Mouse (Mus musculus) intestine, embryonic 16.5 days (tissue): Measurements from ENCODE around the gene Hspb1. TPM values are rescaled to one million over a fixed set of nuclear protein-coding genes. Genes with fewer than 3 reads are reported as not detected.

Source experiments
- ATAC-seq: fragments of 200-750 bp; cut with Nextera tagmentation; 2 replicates; pipeline ENCODE4 v1.8.0; 2017; ENCODE audit warnings: moderate TSS enrichment, moderate library complexity
- H3K27ac ChIP-seq: fragments of 300-500 bp; sonication (generic); 2 replicates; pipeline ENCODE4 v1.5.1; 2014; ENCODE audit warnings: mild to moderate bottlenecking, low read length
- H3K27me3 ChIP-seq: fragments of 300-500 bp; sonication (generic); replicated peaks from 2 replicates; pipeline ENCODE4 v1.6.1; 2014; ENCODE audit warnings: low read length, control low read depth, mixed read lengths; ENCODE audit not compliant: control insufficient read depth, insufficient read depth
- H3K36me3 ChIP-seq: fragments of 300-500 bp; sonication (generic); 2 replicates; pipeline ENCODE4 v1.6.1; 2014; ENCODE audit warnings: low read length, control low read depth; ENCODE audit not compliant: control insufficient read depth, insufficient read depth
- H3K4me1 ChIP-seq: fragments of 300-500 bp; sonication (generic); 2 replicates; pipeline ENCODE4 v1.6.1; 2014; ENCODE audit warnings: low read length, control low read depth, mixed read lengths; ENCODE audit not compliant: control insufficient read depth, insufficient read depth
- H3K4me2 ChIP-seq: fragments of 300-500 bp; sonication (generic); 2 replicates; pipeline ENCODE4 v1.6.1; 2014; ENCODE audit warnings: low read depth, low read length, control low read depth
- H3K4me3 ChIP-seq: fragments of 300-500 bp; sonication (generic); 2 replicates; pipeline ENCODE4 v1.5.1; 2014; ENCODE audit warnings: mild to moderate bottlenecking, low read length
- H3K9ac ChIP-seq: fragments of 300-500 bp; sonication (generic); 2 replicates; pipeline ENCODE4 v1.6.1; 2014; ENCODE audit warnings: low read depth, low read length
- H3K9me3 ChIP-seq: fragments of 300-500 bp; sonication (generic); 2 replicates; pipeline ENCODE4 v1.6.1; 2016; ENCODE audit warnings: low read length, control low read depth; ENCODE audit not compliant: control insufficient read depth
- WGBS: fragments of 180-500 bp; shearing (Covaris S2); extraction: QIAGEN DNeasy Blood & Tissue Kit; methylation state at CpG from one replicate; pipeline ENCODE4 v1.1.7; 2014; 5-methylcytosine and 5-hydroxymethylcytosine counted together
- polyA plus RNA-seq: library from polyadenylated mRNA; unstranded; fragments of >200 nt; fragmentation: Nextera tagmentation; extraction: Ambion mirVana; gene quantifications from 2 replicates; pipeline ENCODE4 v1.2.1, GENCODE M21; 2015

The Hspb1 gene
- 112 and 114 TPM in 2 replicates for polyA plus RNA-seq

DNA sequence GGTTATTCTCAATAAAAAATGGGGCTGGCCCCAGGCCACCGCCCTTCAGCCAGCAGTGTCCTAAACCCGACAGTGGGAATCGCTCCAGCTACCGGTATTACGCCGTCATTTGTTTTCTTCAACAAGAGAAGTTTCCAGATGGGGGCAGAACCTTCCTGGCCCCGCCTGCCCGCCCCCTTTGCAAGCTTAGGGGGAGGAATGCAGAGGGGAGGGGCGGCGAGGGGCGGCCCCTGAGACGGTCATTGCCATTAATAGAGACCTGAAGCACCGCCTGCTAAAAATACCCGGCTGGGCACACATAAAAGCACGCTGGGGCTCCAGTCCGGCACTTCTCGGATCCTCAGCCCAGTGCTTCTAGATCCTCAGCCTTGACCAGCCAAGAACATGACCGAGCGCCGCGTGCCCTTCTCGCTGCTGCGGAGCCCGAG lies at the start of gene Hspb1:
Gene Hspb1, plus strand, starts transcription at position 245 of the 428 bp plus-strand sequence.
- Histone ChIP-seq H3K36me3 (no peaks in the 10 kb centered on the region), H3K27me3 (peaks cover 6% of the 10 kb centered on the region; the same call in 1 of the 2 replicates), H3K4me3 (peak within 1 kb of the TSS; percentile 45), H3K9ac (peak within 1 kb of the TSS; percentile 59), H3K4me1 (peaks cover 12% of the 10 kb centered on the region), H3K27ac (0 out of 2 replicates have a peak within 1 kb of the TSS, but pooled peaks have one; percentile 18), H3K4me2 (peak within 1 kb of the TSS; percentile 71), H3K9me3 (no peaks in the 10 kb centered on the region)
- WGBS, result under 1% methylated on average over 23 of the region's 24 CpGs
- peak; percentile 82 for ATAC-seq

DNA sequence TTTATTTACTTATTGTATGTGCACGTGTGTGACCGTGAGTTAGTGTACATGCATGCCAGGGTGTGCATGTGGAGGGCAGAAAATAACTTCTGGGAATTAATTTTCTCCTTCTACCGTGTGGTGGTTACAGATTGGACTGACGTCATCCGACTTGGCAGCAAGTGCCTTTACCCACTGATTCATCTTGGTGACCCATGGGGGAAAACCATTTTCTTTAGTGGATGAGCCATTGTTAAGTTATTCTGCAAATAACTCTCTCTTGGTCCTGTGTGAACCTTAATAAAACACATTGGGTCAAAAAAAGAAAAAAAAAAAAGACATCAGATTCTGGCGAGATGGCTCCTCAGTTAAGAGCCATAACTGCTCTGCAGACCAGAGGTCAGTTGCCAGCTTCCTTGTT lies 46.1 kb upstream of the Hspb1 start:
- Histone ChIP-seq H3K9ac (no peak overlapping the region), H3K27me3 (no peaks in the 10 kb centered on the region; the same call in 1 of the 2 replicates), H3K4me2 (no peak overlapping the region), H3K4me1 (no peaks in the 10 kb centered on the region), H3K36me3 (no peaks in the 10 kb centered on the region), H3K4me3 (no peak overlapping the region), H3K9me3 (no peaks in the 10 kb centered on the region), H3K27ac (no peak overlapping the region)
- 79% methylated on average over 6 of the region's 6 CpGs for WGBS
- ATAC-seq, result no peak

DNA sequence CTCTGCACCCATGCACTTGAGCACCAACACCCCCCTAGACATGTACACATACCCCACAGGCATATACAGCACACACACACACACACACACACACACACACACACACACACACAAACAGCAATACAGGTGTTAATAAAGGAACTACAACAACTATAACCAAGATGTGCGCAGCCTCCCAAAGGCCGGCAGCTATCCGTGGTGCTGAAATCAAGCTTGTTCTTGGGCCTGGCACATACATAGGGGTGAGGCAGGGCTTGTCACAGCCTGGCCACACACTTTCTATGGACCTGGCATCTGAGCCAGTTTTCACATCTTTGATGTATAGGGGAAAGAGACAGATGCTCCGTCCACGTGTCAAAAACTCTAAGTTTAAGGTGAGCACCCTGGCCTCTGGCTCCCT lies 44.3 kb upstream of the Hspb1 start:
- H3K36me3 ChIP-seq, result no peaks in the 10 kb centered on the region
- no peak for ATAC-seq
- no peaks in the 10 kb centered on the region; the same call in 1 of the 2 replicates for H3K27me3 ChIP-seq
- H3K9me3 ChIP-seq, result no peaks in the 10 kb centered on the region
- no peak overlapping the region for H3K9ac ChIP-seq
- H3K27ac ChIP-seq, result no peak overlapping the region
- H3K4me3 ChIP-seq, result no peak overlapping the region
- H3K4me2 ChIP-seq, result no peak overlapping the region
- 12% methylated on average over 5 of the region's 5 CpGs for WGBS
- no peaks in the 10 kb centered on the region for H3K4me1 ChIP-seq

DNA sequence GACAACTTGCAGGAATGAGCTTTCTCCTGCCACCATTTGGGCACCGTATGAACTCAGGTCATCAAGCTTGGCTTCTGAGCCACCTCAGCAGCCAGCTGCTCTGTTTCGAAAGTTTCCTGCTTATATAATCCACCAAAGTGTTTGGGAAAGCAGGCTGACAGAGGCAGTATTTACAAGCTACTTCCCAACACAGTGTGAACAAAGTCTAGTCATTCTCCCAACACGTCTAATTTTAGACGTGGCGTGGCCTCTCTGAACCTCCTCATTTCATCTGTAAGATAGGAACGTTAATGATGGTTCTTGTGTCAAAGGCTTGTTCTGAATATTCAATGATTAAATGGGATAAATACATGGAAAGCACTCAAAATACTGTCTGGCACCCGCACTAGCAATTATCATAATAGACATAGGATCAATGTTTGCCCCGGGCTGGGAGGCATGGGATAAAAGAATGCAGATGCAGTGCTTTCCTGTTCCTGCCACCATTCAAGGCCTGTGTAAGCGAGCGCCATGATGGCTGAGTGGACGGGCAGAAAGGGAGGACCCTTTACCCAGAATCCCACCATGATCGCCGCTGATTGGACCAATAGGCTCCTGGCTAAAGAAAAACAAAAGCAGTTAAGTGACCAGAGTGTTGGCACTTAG lies 41.9 kb upstream of the Hspb1 start:
- WGBS, result 74% methylated on average over 13 of the region's 13 CpGs
- Histone ChIP-seq H3K4me1 (no peaks in the 10 kb centered on the region), H3K9me3 (no peaks in the 10 kb centered on the region), H3K27ac (no peak overlapping the region), H3K9ac (no peak overlapping the region), H3K36me3 (no peaks in the 10 kb centered on the region), H3K4me3 (no peak overlapping the region), H3K4me2 (no peak overlapping the region), H3K27me3 (peaks cover 8% of the 10 kb centered on the region)
- no peak for ATAC-seq

DNA sequence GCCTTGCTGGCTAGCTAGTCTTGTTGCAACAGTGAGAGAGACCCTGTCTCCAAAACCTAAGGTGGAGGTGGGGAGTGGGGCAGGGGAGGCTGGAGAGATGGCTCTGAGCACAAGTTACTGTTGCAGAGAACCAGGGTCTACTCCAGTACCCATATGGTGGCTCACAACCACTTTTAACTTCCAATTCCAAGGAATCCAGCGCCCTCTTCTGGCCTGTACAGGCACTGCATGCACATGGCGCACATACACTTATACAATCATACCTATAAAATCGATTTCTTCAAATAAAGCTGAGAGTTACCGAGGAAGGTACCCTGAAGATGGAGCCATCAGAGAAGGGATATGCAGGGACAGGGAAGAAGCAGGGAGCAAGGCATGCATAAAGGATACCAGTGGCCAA lies 40.3 kb upstream of the Hspb1 start:
- no peak overlapping the region for H3K4me2 ChIP-seq
- H3K9ac ChIP-seq, result no peak overlapping the region
- H3K9me3 ChIP-seq, result no peaks in the 10 kb centered on the region
- no peak overlapping the region for H3K27ac ChIP-seq
- peaks cover 22% of the 10 kb centered on the region for H3K27me3 ChIP-seq
- no peaks in the 10 kb centered on the region for H3K4me1 ChIP-seq
- 75% methylated on average over 4 of the region's 4 CpGs for WGBS
- no peaks in the 10 kb centered on the region for H3K36me3 ChIP-seq
- no peak overlapping the region for H3K4me3 ChIP-seq
- ATAC-seq, result no peak

DNA sequence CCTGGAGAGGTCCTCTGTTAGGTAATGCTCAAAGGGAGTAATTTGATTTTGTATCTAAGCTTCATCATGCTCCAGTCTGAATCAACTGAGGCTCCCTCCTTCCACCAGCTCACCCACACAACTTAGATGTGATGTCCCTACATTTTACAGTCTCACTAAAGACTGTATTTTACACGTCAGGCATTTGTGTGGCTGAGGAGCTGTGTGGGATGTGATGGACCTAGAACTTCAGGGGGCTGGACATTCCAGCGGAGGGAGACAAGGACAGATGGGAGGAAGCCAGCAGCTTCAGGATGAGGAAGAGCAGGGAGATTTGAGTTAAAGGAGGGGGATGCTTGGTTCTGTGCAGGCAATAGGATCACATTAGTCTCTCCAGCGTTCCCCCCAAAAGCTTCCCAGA lies 39.8 kb upstream of the Hspb1 start:
- no peaks in the 10 kb centered on the region for H3K4me1 ChIP-seq

DNA sequence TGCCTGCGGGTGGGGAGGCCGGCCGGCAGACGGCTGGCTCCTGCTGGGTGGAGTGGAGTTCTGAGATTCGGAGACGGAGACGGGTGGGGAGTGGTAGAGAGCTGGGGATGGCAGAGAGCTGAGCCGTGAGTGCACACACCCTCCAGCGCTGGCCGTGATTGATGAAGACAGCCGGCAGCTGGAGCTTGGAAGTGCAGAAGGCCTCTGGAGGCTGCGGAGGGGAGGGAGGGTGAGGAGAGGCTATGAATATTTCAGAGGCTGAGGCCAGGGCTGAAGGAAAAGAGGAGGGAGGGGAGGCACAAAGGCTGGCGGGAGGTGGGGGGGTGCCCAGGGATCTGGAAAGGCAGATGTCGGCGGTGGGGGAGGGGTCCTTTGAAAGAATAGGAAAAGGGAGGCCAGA lies 36.7 kb upstream of the Hspb1 start:
- no peak overlapping the region for H3K27ac ChIP-seq
- H3K36me3 ChIP-seq, result no peaks in the 10 kb centered on the region
- ATAC-seq, result peak; percentile 77
- H3K27me3 ChIP-seq, result peaks cover 49% of the 10 kb centered on the region
- H3K4me1 ChIP-seq, result no peaks in the 10 kb centered on the region
- no peaks in the 10 kb centered on the region for H3K9me3 ChIP-seq
- no peak overlapping the region for H3K4me2 ChIP-seq
- WGBS, result under 1% methylated on average over 15 of the region's 15 CpGs
- no peak overlapping the region for H3K4me3 ChIP-seq
- H3K9ac ChIP-seq, result no peak overlapping the region

More for the DNA sequence above, 39.8 kb upstream of the Hspb1 start:
- ATAC-seq, result no peak
- peaks cover 26% of the 10 kb centered on the region for H3K27me3 ChIP-seq
- WGBS, result 83% methylated on average over 3 of the region's 3 CpGs
- H3K36me3 ChIP-seq, result no peaks in the 10 kb centered on the region
- no peak overlapping the region for H3K4me2 ChIP-seq
- no peak overlapping the region for H3K9ac ChIP-seq
- no peak overlapping the region for H3K4me3 ChIP-seq
- no peak overlapping the region for H3K27ac ChIP-seq
- H3K9me3 ChIP-seq, result no peaks in the 10 kb centered on the region

DNA sequence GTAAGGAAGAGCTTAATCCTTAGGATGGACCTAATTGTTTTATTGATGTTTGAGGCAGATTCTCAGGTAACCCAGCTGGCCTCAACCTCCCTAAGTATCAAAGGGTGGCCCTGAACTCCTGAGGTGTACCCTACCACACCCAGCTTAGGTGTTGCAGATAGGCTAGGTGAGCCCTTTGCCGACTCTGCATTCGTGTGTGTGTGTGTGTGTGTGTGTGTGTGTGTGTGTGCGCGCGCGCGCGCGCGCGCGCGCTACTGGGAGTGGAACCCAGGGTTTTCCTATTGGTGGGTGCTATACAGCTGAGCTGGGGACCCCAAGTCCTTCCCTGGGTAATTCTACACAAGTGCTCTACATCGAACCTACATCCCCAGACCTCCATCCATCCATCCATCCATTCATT lies 36.2 kb upstream of the Hspb1 start:
- Histone ChIP-seq H3K27ac (no peak overlapping the region), H3K4me1 (no peaks in the 10 kb centered on the region), H3K4me2 (no peak overlapping the region), H3K9me3 (no peaks in the 10 kb centered on the region), H3K9ac (no peak overlapping the region), H3K27me3 (peaks cover 54% of the 10 kb centered on the region), H3K36me3 (no peaks in the 10 kb centered on the region), H3K4me3 (no peak overlapping the region)
- 9% methylated on average over 14 of the region's 14 CpGs for WGBS
- no peak for ATAC-seq

DNA sequence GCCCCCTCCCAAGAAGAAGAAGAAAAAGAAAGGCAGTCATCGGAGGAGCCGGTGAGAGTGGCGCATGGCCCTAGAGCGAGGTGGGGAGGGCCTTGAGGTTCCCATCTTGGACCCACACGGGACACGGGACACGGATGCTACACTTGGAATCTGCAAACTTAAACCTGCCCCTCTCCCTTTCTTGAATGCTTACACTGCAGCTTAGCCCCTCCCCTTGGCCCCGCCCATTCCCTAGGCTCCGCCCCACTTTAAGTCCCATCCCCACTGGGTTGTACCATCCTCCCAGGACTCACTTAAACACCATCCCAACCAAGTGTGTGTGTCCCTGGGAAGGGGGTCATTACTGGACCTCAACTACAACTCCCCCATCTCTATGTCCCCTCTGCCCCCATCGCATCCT lies 35.3 kb upstream of the Hspb1 start:
- no peak overlapping the region; the same call in 1 of the 2 replicates for H3K4me3 ChIP-seq
- no peaks in the 10 kb centered on the region for H3K4me1 ChIP-seq
- H3K36me3 ChIP-seq, result no peaks in the 10 kb centered on the region
- 3% methylated on average over 10 of the region's 10 CpGs for WGBS
- H3K27me3 ChIP-seq, result peaks cover 63% of the 10 kb centered on the region
- ATAC-seq, result no peak
- no peak overlapping the region for H3K9ac ChIP-seq
- H3K9me3 ChIP-seq, result no peaks in the 10 kb centered on the region
- H3K4me2 ChIP-seq, result no peak overlapping the region
- H3K27ac ChIP-seq, result no peak overlapping the region

DNA sequence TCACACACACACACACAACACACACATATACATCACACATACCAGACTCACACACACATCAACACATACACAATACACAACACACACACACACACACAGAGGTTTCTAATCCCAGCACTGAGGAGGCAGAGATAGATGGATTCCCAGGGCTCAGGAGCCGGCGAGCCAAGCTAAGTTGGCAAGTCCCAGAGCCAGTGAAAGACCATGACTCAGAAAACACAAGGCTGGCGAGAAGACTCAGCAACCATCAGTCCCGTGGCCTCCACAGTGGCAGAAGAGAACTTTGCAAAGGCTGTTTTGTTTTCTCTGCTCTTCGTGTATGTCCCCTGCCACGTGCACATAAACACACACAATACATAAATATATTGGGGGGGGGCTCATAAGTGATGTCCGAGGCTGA lies 34.0 kb upstream of the Hspb1 start:
- H3K9ac ChIP-seq, result no peak overlapping the region
- no peaks in the 10 kb centered on the region for H3K9me3 ChIP-seq
- no peak for ATAC-seq
- WGBS, result 55% methylated on average over 7 of the region's 7 CpGs
- no peaks in the 10 kb centered on the region for H3K4me1 ChIP-seq
- H3K27me3 ChIP-seq, result peaks cover 76% of the 10 kb centered on the region
- H3K36me3 ChIP-seq, result no peaks in the 10 kb centered on the region
- H3K4me3 ChIP-seq, result no peak overlapping the region
- H3K27ac ChIP-seq, result no peak overlapping the region
- no peak overlapping the region for H3K4me2 ChIP-seq
